Mouse (Mus musculus) forebrain, embryonic 13.5 days (tissue): ENCODE results near the gene Gcnt7. TPM values are rescaled to one million over a fixed set of nuclear protein-coding genes. Genes with fewer than 3 reads are reported as not detected.

ENCODE experiments used
- ATAC-seq: fragments of 200-750 bp; cut with Nextera tagmentation; 2 replicates; pipeline ENCODE4 v1.8.0; 2017
- H3K27ac ChIP-seq: fragments of 300-500 bp; sonication (generic); 2 replicates; pipeline ENCODE4 v1.5.1; 2015; ENCODE audit warnings: inconsistent platforms, mild to moderate bottlenecking, moderate library complexity
- H3K27me3 ChIP-seq: fragments of 300-500 bp; sonication (generic); 2 replicates; pipeline ENCODE4 v1.6.1; 2015; ENCODE audit warnings: mild to moderate bottlenecking, inconsistent platforms
- H3K36me3 ChIP-seq: fragments of 300-500 bp; sonication (generic); 2 replicates; pipeline ENCODE4 v1.6.1; 2015; ENCODE audit warnings: mild to moderate bottlenecking, inconsistent platforms; ENCODE audit not compliant: poor library complexity, severe bottlenecking
- H3K4me1 ChIP-seq: fragments of 300-500 bp; sonication (generic); 2 replicates; pipeline ENCODE4 v1.6.1; 2015; ENCODE audit warnings: inconsistent platforms
- H3K4me2 ChIP-seq: fragments of 300-500 bp; sonication (generic); 2 replicates; pipeline ENCODE4 v1.6.1; 2015; ENCODE audit warnings: inconsistent platforms, mild to moderate bottlenecking, moderate library complexity
- H3K4me3 ChIP-seq: fragments of 300-500 bp; sonication (generic); 2 replicates; pipeline ENCODE4 v1.5.1; 2015; ENCODE audit warnings: mild to moderate bottlenecking, inconsistent platforms
- H3K9ac ChIP-seq: fragments of 300-500 bp; sonication (generic); 2 replicates; pipeline ENCODE4 v1.6.1; 2015; ENCODE audit warnings: mild to moderate bottlenecking, inconsistent platforms
- H3K9me3 ChIP-seq: fragments of 300-500 bp; sonication (generic); replicated peaks from 2 replicates; pipeline ENCODE4 v1.6.1; 2016; ENCODE audit warnings: inconsistent platforms
- WGBS: fragments of 180-500 bp; shearing (Covaris S2); methylation state at CpG from one replicate; pipeline ENCODE4 v1.1.7; 2015; 5-methylcytosine and 5-hydroxymethylcytosine counted together
- polyA plus RNA-seq: library from polyadenylated mRNA; unstranded; fragments of >200 nt; fragmentation: Nextera tagmentation; extraction: Ambion mirVana; gene quantifications from 2 replicates; pipeline ENCODE4 v1.2.1, GENCODE M21; 2015

Gcnt7 gene
- polyA plus RNA-seq, 1 experiment from 2014 or later: 1.6 TPM

- ATAC-seq: peak; percentile 56
- Histone ChIP-seq H3K4me1 (peaks cover 8% of the 10 kb centered on the region), H3K9ac (no peak overlapping the region), H3K36me3 (no peaks in the 10 kb centered on the region), H3K27me3 (no peaks in the 10 kb centered on the region), H3K27ac (no peak overlapping the region), H3K4me2 (no peak overlapping the region), H3K9me3 (no peaks in the 10 kb centered on the region), H3K4me3 (no peak overlapping the region)
- WGBS: 7% methylated on average over 2 of the region's 2 CpGs
Observed at GRCm38 (mm10) chr2:172477860-172478259, 19.5 kb upstream of the Gcnt7 start.

- 0 out of 2 replicates have a peak, but pooled peaks cover under 1% of the 10 kb centered on the region for H3K36me3 ChIP-seq
- H3K9me3 ChIP-seq: no peaks in the 10 kb centered on the region
- no peak overlapping the region for H3K4me2 ChIP-seq
- H3K27ac ChIP-seq: no peak overlapping the region
- no peak overlapping the region for H3K4me3 ChIP-seq
- no peaks in the 10 kb centered on the region for H3K27me3 ChIP-seq
- no peak overlapping the region for H3K9ac ChIP-seq
- 46% methylated on average over 3 of the region's 3 CpGs for WGBS
- peaks cover 9% of the 10 kb centered on the region for H3K4me1 ChIP-seq
- peak; percentile 5; the same call in 1 of the 2 replicates for ATAC-seq
Observed at GRCm38 (mm10) chr2:172477350-172477749, 19.0 kb upstream of the Gcnt7 start.

GRCm38 (mm10) chr2:172476707-172477260 lies 18.4 kb upstream of the Gcnt7 start:
- H3K36me3 ChIP-seq: 0 out of 2 replicates have a peak, but pooled peaks cover 3% of the 10 kb centered on the region
- H3K4me2 ChIP-seq: no peak overlapping the region
- no peak overlapping the region for H3K27ac ChIP-seq
- H3K4me1 ChIP-seq: peaks cover 14% of the 10 kb centered on the region
- 42% methylated on average over 10 of the region's 10 CpGs for WGBS
- H3K4me3 ChIP-seq: no peak overlapping the region
- H3K27me3 ChIP-seq: no peaks in the 10 kb centered on the region
- H3K9me3 ChIP-seq: no peaks in the 10 kb centered on the region
- H3K9ac ChIP-seq: no peak overlapping the region
- no peak for ATAC-seq

GRCm38 (mm10) chr2:172474970-172475369 lies 16.6 kb upstream of the Gcnt7 start:
- no peaks in the 10 kb centered on the region for H3K27me3 ChIP-seq
- H3K4me2 ChIP-seq: no peak overlapping the region
- H3K4me1 ChIP-seq: peaks cover 14% of the 10 kb centered on the region
- no peaks in the 10 kb centered on the region for H3K9me3 ChIP-seq
- peaks cover 7% of the 10 kb centered on the region for H3K36me3 ChIP-seq
- H3K9ac ChIP-seq: no peak overlapping the region
- H3K4me3 ChIP-seq: no peak overlapping the region
- H3K27ac ChIP-seq: no peak overlapping the region
- ATAC-seq: no peak
- 35% methylated on average over 6 of the region's 6 CpGs for WGBS

- H3K36me3 ChIP-seq: peaks cover 21% of the 10 kb centered on the region
- WGBS: 63% methylated on average over 8 of the region's 8 CpGs
- peaks cover 22% of the 10 kb centered on the region for H3K4me1 ChIP-seq
- H3K9ac ChIP-seq: no peak overlapping the region
- H3K9me3 ChIP-seq: no peaks in the 10 kb centered on the region
- no peak overlapping the region for H3K4me2 ChIP-seq
- H3K4me3 ChIP-seq: no peak overlapping the region
- 0 out of 2 replicates have a peak overlapping the region, but pooled peaks have one; percentile 15 for H3K27ac ChIP-seq
- ATAC-seq: no peak
- no peaks in the 10 kb centered on the region for H3K27me3 ChIP-seq
Observed at GRCm38 (mm10) chr2:172473591-172473990, 15.2 kb upstream of the Gcnt7 start.

- Histone ChIP-seq H3K27me3 (no peaks in the 10 kb centered on the region), H3K4me2 (no peak within 1 kb of the TSS), H3K36me3 (peaks cover 26% of the 10 kb centered on the region), H3K27ac (0 out of 2 replicates have a peak within 1 kb of the TSS, but pooled peaks have one; percentile 15), H3K9ac (no peak within 1 kb of the TSS), H3K4me1 (peaks cover 35% of the 10 kb centered on the region), H3K9me3 (no peaks in the 10 kb centered on the region), H3K4me3 (no peak within 1 kb of the TSS)
- ATAC-seq: no peak
- WGBS: 82% methylated on average over 11 of the region's 11 CpGs
Observed at GRCm38 (mm10) chr2:172472318-172472717, 13.9 kb upstream of the Gcnt7 start, which contains the start of gene Fam209. Gene Fam209 (plus strand): TSS chr2:172472520.

- H3K36me3 ChIP-seq: peaks cover 63% of the 10 kb centered on the region
- peak; percentile 84 for ATAC-seq
- H3K4me3 ChIP-seq: no peak overlapping the region
- 41% methylated on average over 11 of the region's 11 CpGs for WGBS
- H3K4me2 ChIP-seq: no peak overlapping the region
- no peaks in the 10 kb centered on the region for H3K27me3 ChIP-seq
- peak overlapping the region; percentile 74 for H3K27ac ChIP-seq
- peaks cover 46% of the 10 kb centered on the region for H3K4me1 ChIP-seq
- no peak overlapping the region for H3K9ac ChIP-seq
- H3K9me3 ChIP-seq: no peaks in the 10 kb centered on the region
Observed at GRCm38 (mm10) chr2:172468346-172468819, 10.0 kb upstream of the Gcnt7 start.

GRCm38 (mm10) chr2:172467206-172467605 lies 8.8 kb upstream of the Gcnt7 start:
- Histone ChIP-seq H3K27me3 (no peaks in the 10 kb centered on the region), H3K36me3 (peaks cover 73% of the 10 kb centered on the region), H3K9ac (peak overlapping the region; percentile 30; the same call in 1 of the 2 replicates), H3K27ac (peak overlapping the region; percentile 65; the same call in 1 of the 2 replicates), H3K4me2 (no peak overlapping the region), H3K9me3 (no peaks in the 10 kb centered on the region), H3K4me3 (no peak overlapping the region), H3K4me1 (peaks cover 39% of the 10 kb centered on the region)
- 90% methylated on average over 5 of the region's 5 CpGs for WGBS
- no peak for ATAC-seq

GRCm38 (mm10) chr2:172466427-172467132 lies 8.2 kb upstream of the Gcnt7 start:
- Histone ChIP-seq H3K36me3 (peaks cover 78% of the 10 kb centered on the region), H3K4me2 (no peak overlapping the region), H3K4me1 (peaks cover 35% of the 10 kb centered on the region), H3K4me3 (no peak overlapping the region), H3K9me3 (no peaks in the 10 kb centered on the region), H3K27ac (peak overlapping the region; percentile 12; the same call in 1 of the 2 replicates), H3K9ac (no peak overlapping the region), H3K27me3 (no peaks in the 10 kb centered on the region)
- ATAC-seq: no peak
- 66% methylated on average over 11 of the region's 11 CpGs for WGBS

GRCm38 (mm10) chr2:172462813-172463212 lies 4.4 kb upstream of the Gcnt7 start:
- Histone ChIP-seq H3K9ac (no peak overlapping the region), H3K4me3 (no peak overlapping the region), H3K9me3 (no peaks in the 10 kb centered on the region), H3K4me2 (no peak overlapping the region), H3K27me3 (no peaks in the 10 kb centered on the region), H3K4me1 (peaks cover 19% of the 10 kb centered on the region), H3K36me3 (peaks cover 80% of the 10 kb centered on the region), H3K27ac (no peak overlapping the region)
- ATAC-seq: no peak
- WGBS: 93% methylated on average over 4 of the region's 4 CpGs

GRCm38 (mm10) chr2:172460647-172461046 lies 2.3 kb upstream of the Gcnt7 start:
- H3K4me2 ChIP-seq: no peak overlapping the region
- H3K9ac ChIP-seq: no peak overlapping the region
- no peak for ATAC-seq
- 86% methylated on average over 2 of the region's 2 CpGs for WGBS
- H3K27ac ChIP-seq: no peak overlapping the region
- H3K9me3 ChIP-seq: no peaks in the 10 kb centered on the region
- H3K27me3 ChIP-seq: no peaks in the 10 kb centered on the region
- H3K36me3 ChIP-seq: peaks cover 82% of the 10 kb centered on the region
- no peak overlapping the region for H3K4me3 ChIP-seq
- peaks cover 10% of the 10 kb centered on the region for H3K4me1 ChIP-seq

- no peak overlapping the region for H3K4me3 ChIP-seq
- WGBS: 94% methylated on average over 10 of the region's 10 CpGs
- peaks cover 93% of the 10 kb centered on the region for H3K36me3 ChIP-seq
- H3K4me2 ChIP-seq: no peak overlapping the region
- H3K9ac ChIP-seq: no peak overlapping the region
- H3K27ac ChIP-seq: no peak overlapping the region
- no peak for ATAC-seq
- H3K27me3 ChIP-seq: no peaks in the 10 kb centered on the region
- H3K9me3 ChIP-seq: no peaks in the 10 kb centered on the region
- peaks cover 4% of the 10 kb centered on the region; the same call in 1 of the 2 replicates for H3K4me1 ChIP-seq
Observed at GRCm38 (mm10) chr2:172452458-172452857, 5.9 kb downstream of the Gcnt7 start.
